Mouse (Mus musculus): ENCODE results near the gene Gnas.
A peak's percentile ranks its signal among the peaks of the same experiment; 100 is the strongest.
"Not testable (repeated sequence)": the region's sequence is repeated elsewhere in the genome, so short reads cannot be mapped to it uniquely, and the experiment has no call there.

The Gnas gene

GRCm38 (mm10) chr2:174294457-174294856, 10.3 kb downstream of the Gnas start:
- no peak for DNase-seq (ENCODE audit: low spot score in 2 of 2)

GRCm38 (mm10) chr2:174295175-174295899, 11.2 kb downstream of the Gnas start:
- DNase-seq (ENCODE audit: low spot score in 2 of 2): peak; percentile 42 to 81

- DNase-seq (ENCODE audit: low spot score in 2 of 2): peak in 1 of 2 experiments; percentile 24
These were observed 11.9 kb downstream of the Gnas start for GRCm38 (mm10) chr2:174295900-174296465.

- DNase-seq (ENCODE audit: low spot score in 2 of 2): peak in 1 of 2 experiments; percentile 63
These were observed 13.0 kb downstream of the Gnas start for GRCm38 (mm10) chr2:174297086-174297571.

GRCm38 (mm10) chr2:174297851-174298250, 13.7 kb downstream of the Gnas start:
- no peak for DNase-seq (ENCODE audit: low spot score in 2 of 2)

GRCm38 (mm10) chr2:174298471-174298870, 14.4 kb downstream of the Gnas start:
- no peak for DNase-seq (ENCODE audit: low spot score in 2 of 2)

- DNase-seq (ENCODE audit: low spot score in 2 of 2): peak in 1 of 2 experiments; percentile 18
These were observed 15.1 kb downstream of the Gnas start for GRCm38 (mm10) chr2:174299091-174299770.

GRCm38 (mm10) chr2:174299771-174300160, 15.6 kb downstream of the Gnas start:
- DNase-seq (ENCODE audit: low spot score in 2 of 2): no peak

- DNase-seq (ENCODE audit: low spot score in 2 of 2): no peak
These were observed 16.1 kb downstream of the Gnas start for GRCm38 (mm10) chr2:174300186-174300585.

GRCm38 (mm10) chr2:174300666-174301065, 16.5 kb downstream of the Gnas start:
- no peak for DNase-seq (ENCODE audit: low spot score in 2 of 2)

- DNase-seq (ENCODE audit: low spot score in 2 of 2): no peak
These were observed 18.4 kb downstream of the Gnas start for GRCm38 (mm10) chr2:174302526-174302925.

- no peak for DNase-seq (ENCODE audit: low spot score in 2 of 2)
These were observed 21.5 kb downstream of the Gnas start for GRCm38 (mm10) chr2:174305646-174306045.

GRCm38 (mm10) chr2:174307903-174308302, 23.8 kb downstream of the Gnas start:
- no peak for DNase-seq (ENCODE audit: low spot score in 2 of 2)

- DNase-seq (ENCODE audit: low spot score in 2 of 2): peak in 1 of 2 experiments; percentile 57
These were observed 26.9 kb downstream of the Gnas start for GRCm38 (mm10) chr2:174310913-174311514.

GRCm38 (mm10) chr2:174311613-174312012, 27.5 kb downstream of the Gnas start:
- no peak for DNase-seq (ENCODE audit: low spot score in 2 of 2)

- DNase-seq (ENCODE audit: low spot score in 2 of 2): peak; percentile 57 to 85
These were observed 28.1 kb downstream of the Gnas start for GRCm38 (mm10) chr2:174312118-174312647.

- no peak for DNase-seq (ENCODE audit: low spot score in 2 of 2)
These were observed 28.5 kb downstream of the Gnas start for GRCm38 (mm10) chr2:174312661-174313060.

GRCm38 (mm10) chr2:174315445-174315844, 31.3 kb downstream of the Gnas start:
- DNase-seq (ENCODE audit: low spot score in 2 of 2): not testable (repeated sequence)

- DNase-seq (ENCODE audit: low spot score in 2 of 2): no peak
These were observed 32.5 kb downstream of the Gnas start for GRCm38 (mm10) chr2:174316661-174317060.

- DNase-seq (ENCODE audit: low spot score in 2 of 2): no peak
These were observed 41.9 kb downstream of the Gnas start for GRCm38 (mm10) chr2:174325989-174326388.

- DNase-seq (ENCODE audit: low spot score in 2 of 2): no peak
These were observed 42.4 kb downstream of the Gnas start for GRCm38 (mm10) chr2:174326481-174326880.
